Mouse (Mus musculus) CH12.LX (cell line): ENCODE measurements around the gene Apold1. TPM values are rescaled to one million over a fixed set of nuclear protein-coding genes. Genes with fewer than 3 reads are reported as not detected.

Source experiments
- DNase-seq: peaks from one replicate; pipeline ENCODE4 v3.0.0-alpha.2; 2013; ENCODE audit errors: extremely low read depth
- H3K27ac ChIP-seq: 2 replicates; pipeline ENCODE4 v1.5.1; 2012; ENCODE audit warnings: low read depth, mild to moderate bottlenecking, control low read depth, moderate library complexity; ENCODE audit not compliant: insufficient read depth
- H3K27me3 ChIP-seq: replicated peaks from 2 replicates; pipeline ENCODE3; 2012; ENCODE audit warnings: inconsistent platforms
- H3K36me3 ChIP-seq, 2 experiments: replicated peaks in 1 of 2; 2 replicates each; pipeline versions ENCODE3 to v1.6.1; 2012; ENCODE audit warnings: inconsistent platforms in 1 of 2, low read length in 1 of 2, mild to moderate bottlenecking in 1 of 2, mixed read lengths in 1 of 2, moderate library complexity in 1 of 2; ENCODE audit not compliant: control insufficient read depth in 1 of 2, insufficient read depth in 1 of 2
- H3K4me1 ChIP-seq, 2 experiments: 2 replicates each; pipeline ENCODE4 v1.6.1; 2012; ENCODE audit warnings: inconsistent platforms in 1 of 2, moderate library complexity in 1 of 2; ENCODE audit not compliant: insufficient read depth in 2 of 2, control insufficient read depth in 1 of 2
- H3K4me2 ChIP-seq: 2 replicates; pipeline ENCODE4 v1.6.1; 2012; ENCODE audit warnings: low read depth, mild to moderate bottlenecking, control low read depth; ENCODE audit not compliant: poor library complexity, insufficient read depth, severe bottlenecking
- H3K4me3 ChIP-seq, 3 experiments: fragments of 150-350 bp in 1 of 3; sonication (generic) in 1 of 3; replicated peaks in 1 of 3; 2 replicates each; pipeline versions ENCODE3 to v1.5.1; 2011 to 2012; ENCODE audit warnings: low read depth in 2 of 3, low read length in 2 of 3, mild to moderate bottlenecking in 2 of 3, moderate library complexity in 2 of 3, control low read depth in 1 of 3, improper control_type of control experiment in 1 of 3, inconsistent platforms in 1 of 3, mixed read lengths in 1 of 3; ENCODE audit not compliant: poor library complexity in 1 of 3
- H3K79me2 ChIP-seq: replicated peaks from 2 replicates; pipeline ENCODE4 v1.6.1; 2012; ENCODE audit warnings: mild to moderate bottlenecking, moderate library complexity; ENCODE audit not compliant: control insufficient read depth, poor library complexity, insufficient read depth, severe bottlenecking; ENCODE audit errors: extremely low read depth
- H3K9ac ChIP-seq: 2 replicates; pipeline ENCODE4 v1.6.1; 2012; ENCODE audit warnings: low read depth, mild to moderate bottlenecking, control low read depth, moderate library complexity; ENCODE audit not compliant: insufficient read depth
- H3K9me3 ChIP-seq: replicated peaks from 2 replicates; pipeline ENCODE3; 2012; ENCODE audit warnings: low read length, inconsistent platforms, mixed read lengths
- BHLHE40 ChIP-seq: IDR thresholded peaks from 2 replicates; pipeline ENCODE4 v1.6.1; 2011; ENCODE audit warnings: mild to moderate bottlenecking, low read depth, low read length, improper control_type of control experiment
- CHD2 ChIP-seq: IDR thresholded peaks from 2 replicates; pipeline ENCODE4 v1.6.1; 2011; ENCODE audit warnings: low read length, improper control_type of control experiment
- CTCF ChIP-seq, 2 experiments: IDR thresholded peaks in 1 of 2; conservative IDR thresholded peaks in 1 of 2; 2 replicates each; pipeline ENCODE4 v1.5.1; 2011 to 2012; ENCODE audit warnings: low read depth in 2 of 2, low read length in 2 of 2, improper control_type of control experiment in 1 of 2, inconsistent platforms in 1 of 2, mild to moderate bottlenecking in 1 of 2, moderate library complexity in 1 of 2
- ELF1 ChIP-seq: IDR thresholded peaks from 2 replicates; pipeline ENCODE4 v1.6.1; 2014; ENCODE audit warnings: low read depth, mild to moderate bottlenecking, inconsistent platforms, low read length, improper control_type of control experiment
- GABPA ChIP-seq: IDR thresholded peaks from 2 replicates; pipeline ENCODE4 v1.6.1; 2012; ENCODE audit warnings: low read depth, low read length, improper control_type of control experiment, inconsistent platforms; ENCODE audit not compliant: insufficient replicate concordance
- HCFC1 ChIP-seq: IDR thresholded peaks from 2 replicates; pipeline ENCODE4 v1.6.1; 2012; ENCODE audit warnings: low read depth, mild to moderate bottlenecking, inconsistent platforms, low read length, improper control_type of control experiment
- JUND ChIP-seq: conservative IDR thresholded peaks from 2 replicates; pipeline ENCODE4 v1.6.1; 2011; ENCODE audit warnings: low read depth, low read length, improper control_type of control experiment
- MAX ChIP-seq: IDR thresholded peaks from 2 replicates; pipeline ENCODE4 v1.6.1; 2011; ENCODE audit warnings: low read length, improper control_type of control experiment
- MAZ ChIP-seq: IDR thresholded peaks from 2 replicates; pipeline ENCODE4 v1.6.1; 2012; ENCODE audit warnings: low read depth, mild to moderate bottlenecking, inconsistent platforms, low read length, improper control_type of control experiment, moderate library complexity
- MXI1 ChIP-seq: IDR thresholded peaks from 2 replicates; pipeline ENCODE4 v1.6.1; 2011; ENCODE audit warnings: mild to moderate bottlenecking, low read depth, low read length, improper control_type of control experiment
- MYC ChIP-seq: IDR thresholded peaks from 2 replicates; pipeline ENCODE4 v1.6.1; 2011; ENCODE audit warnings: low read depth, mild to moderate bottlenecking, improper control_type of control experiment, low read length
- NELFE ChIP-seq: IDR thresholded peaks from 2 replicates; pipeline ENCODE4 v1.6.1; 2011; ENCODE audit warnings: low read depth, low read length, improper control_type of control experiment
- NRF1 ChIP-seq: IDR thresholded peaks from 2 replicates; pipeline ENCODE4 v1.6.1; 2014; ENCODE audit warnings: low read depth, mild to moderate bottlenecking, inconsistent platforms, low read length, improper control_type of control experiment, moderate library complexity
- PAX5 ChIP-seq: IDR thresholded peaks from 2 replicates; pipeline ENCODE4 v1.6.1; 2012; ENCODE audit warnings: low read length, inconsistent platforms, mixed read lengths
- POLR2A ChIP-seq: IDR thresholded peaks from 2 replicates; pipeline ENCODE4 v1.6.1; 2011; ENCODE audit warnings: low read depth, mild to moderate bottlenecking, improper control_type of control experiment, low read length
- POLR2AphosphoS2 ChIP-seq: IDR thresholded peaks from 2 replicates; pipeline ENCODE4 v1.6.1; 2011; ENCODE audit warnings: low read depth, low read length, improper control_type of control experiment
- RCOR1 ChIP-seq: conservative IDR thresholded peaks from 2 replicates; pipeline ENCODE4 v1.6.1; 2012; ENCODE audit warnings: low read depth, mild to moderate bottlenecking, inconsistent platforms, low read length, improper control_type of control experiment
- SIN3A ChIP-seq: IDR thresholded peaks from 2 replicates; pipeline ENCODE4 v1.6.1; 2012; ENCODE audit warnings: low read length, improper control_type of control experiment, inconsistent platforms
- SMC3 ChIP-seq: IDR thresholded peaks from 2 replicates; pipeline ENCODE4 v1.6.1; 2011; ENCODE audit warnings: low read depth, low read length, improper control_type of control experiment
- TBP ChIP-seq: conservative IDR thresholded peaks from 2 replicates; pipeline ENCODE4 v1.6.1; 2011; ENCODE audit warnings: low read depth, low read length, improper control_type of control experiment
- UBTF ChIP-seq: IDR thresholded peaks from 2 replicates; pipeline ENCODE4 v1.6.1; 2012; ENCODE audit warnings: low read depth, mild to moderate bottlenecking, inconsistent platforms, low read length, improper control_type of control experiment, moderate library complexity
- ZC3H11A ChIP-seq: IDR thresholded peaks from 2 replicates; pipeline ENCODE4 v1.6.1; 2012; ENCODE audit warnings: low read depth, mild to moderate bottlenecking, inconsistent platforms, low read length, improper control_type of control experiment
- ZNF384 ChIP-seq: IDR thresholded peaks from 2 replicates; pipeline ENCODE4 v1.6.1; 2012; ENCODE audit warnings: low read depth, low read length, improper control_type of control experiment, inconsistent platforms
- dilution Hi-C: fragments of 300-500 bp; cut with MboI; formaldehyde crosslinking; loops from 2 replicates; pipeline ENCODE4 v1.14.3; 2020; ENCODE audit warnings: low sequenced_read_pairs; ENCODE audit not compliant: extremely low pct_unique_long_range_greater_than_20kb, extremely low pct_ligation_motif_present
- in situ Hi-C: fragments of 300-500 bp; cut with MboI; formaldehyde crosslinking; loops from 3 replicates; pipeline ENCODE4 v1.14.3; 2019; ENCODE audit warnings: low sequenced_read_pairs, low pct_ligation_motif_present, low pct_unique_long_range_greater_than_20kb, mixed read lengths
- polyA plus RNA-seq: library from polyadenylated mRNA; unstranded; fragments of >175 nt; gene quantifications from 2 replicates; pipeline ENCODE4 v1.2.1, GENCODE M21; 2012; ENCODE audit warnings: low read depth; ENCODE audit not compliant: insufficient read length
- total RNA-seq, 2 experiments: library from RNA; depleted of rRNA; stranded (reverse); fragments of 300-350 nt in 1 of 2; fragments of >200 nt in 1 of 2; gene quantifications; 2 replicates each; pipeline ENCODE4 v1.2.3; 2012 to 2014

The Apold1 gene
- total and polyA plus RNA-seq, 3 experiments: 1.0 to 3.1 (median 2.7) TPM

DNA sequence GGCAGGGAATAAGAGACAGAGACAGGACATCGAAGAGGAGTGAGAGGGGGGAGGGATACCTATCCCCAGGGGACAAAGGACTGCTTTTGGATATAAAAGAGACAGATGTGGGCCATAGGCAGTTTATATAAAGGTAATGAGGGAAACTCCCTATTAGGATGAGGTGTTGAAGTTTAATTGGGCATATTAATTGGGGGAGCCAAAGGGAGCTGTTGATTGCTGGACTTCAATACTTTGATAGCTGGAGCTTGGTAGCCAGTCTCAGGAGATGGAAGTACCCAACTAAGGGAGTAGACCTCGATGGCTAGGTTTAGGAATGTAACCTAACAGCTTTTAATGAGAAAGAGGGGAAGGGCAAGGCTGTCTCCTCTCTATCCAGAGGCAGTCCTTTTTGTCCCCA is 17.6 kb upstream of the Apold1 start:
- H3K4me3 ChIP-seq: no peak overlapping the region

GRCm38 (mm10) chr6:134966681-134967080 is 14.8 kb upstream of the Apold1 start:
- no peak overlapping the region for H3K4me3 ChIP-seq
- dilution Hi-C loops (no loop called here), in situ Hi-C loops (no loop called here)
- H3K27me3 ChIP-seq: no peaks in the 10 kb centered on the region
- peaks cover 7% of the 10 kb centered on the region for H3K9me3 ChIP-seq
- H3K36me3 ChIP-seq: peaks cover 0 to 6% of the 10 kb centered on the region in 2 experiments
- no peaks in the 10 kb centered on the region for H3K79me2 ChIP-seq
- H3K9ac ChIP-seq: no peak overlapping the region
- no peak overlapping the region for H3K4me2 ChIP-seq
- no peak for DNase-seq
- TF ChIP-seq MAX (no peak), ELF1 (no peak), ZNF384 (no peak), SMC3 (no peak), POLR2A (no peak), ZC3H11A (no peak), CTCF (conservative IDR thresholded peaks at IDR 0.05 in 1 of 2, IDR thresholded peaks at IDR 0.05 in 1 of 2; ENCODE audit: low read depth in 2 of 2, low read length in 2 of 2) (no peak), UBTF (no peak), JUND (no peak), NRF1 (no peak), MAZ (no peak), PAX5 (no peak), MXI1 (no peak), SIN3A (no peak), BHLHE40 (no peak), RCOR1 (no peak)
- H3K27ac ChIP-seq: no peak overlapping the region
- peaks cover 6 to 7% of the 10 kb centered on the region in 2 experiments for H3K4me1 ChIP-seq

More for the DNA sequence above, 17.6 kb upstream of the Apold1 start:
- TF ChIP-seq SMC3 (no peak), TBP (no peak), NELFE (no peak), HCFC1 (no peak), ELF1 (no peak), JUND (no peak), SIN3A (no peak), RCOR1 (no peak), GABPA (no peak), CHD2 (no peak), MYC (no peak), POLR2AphosphoS2 (no peak), POLR2A (no peak)
- dilution Hi-C loops: no loop called here
- Histone ChIP-seq H3K27me3 (no peaks in the 10 kb centered on the region), H3K27ac (no peak overlapping the region), H3K4me1 (peaks cover 0 to 7% of the 10 kb centered on the region in 2 experiments; a peak in 2 of 4 replicates), H3K36me3 (peaks cover 0 to 11% of the 10 kb centered on the region in 2 experiments), H3K4me2 (no peak overlapping the region), H3K9ac (no peak overlapping the region), H3K79me2 (no peaks in the 10 kb centered on the region), H3K9me3 (peaks cover 7% of the 10 kb centered on the region)
- in situ Hi-C loops: no loop called here
- no peak for DNase-seq
